Mouse (Mus musculus) small intestine, adult 2 months (tissue): ENCODE data around the gene Iba57. TPM values are rescaled to one million over a fixed set of nuclear protein-coding genes. Genes with fewer than 3 reads are reported as not detected.

Source experiments
- H3K27ac ChIP-seq: fragments of 200-500 bp; 2 replicates; pipeline ENCODE4 v1.5.1; 2012; ENCODE audit warnings: low read depth, low read length, control low read depth, inconsistent platforms; ENCODE audit not compliant: insufficient read depth
- H3K27me3 ChIP-seq: fragments of 200-500 bp; 2 replicates; pipeline ENCODE4 v1.6.1; 2012; ENCODE audit warnings: mild to moderate bottlenecking, moderate library complexity, low read length, inconsistent platforms; ENCODE audit not compliant: control insufficient read depth, insufficient read depth
- H3K36me3 ChIP-seq: fragments of 200-500 bp; 2 replicates; pipeline ENCODE4 v1.6.1; 2012; ENCODE audit warnings: mild to moderate bottlenecking, low read length, control low read depth, inconsistent platforms; ENCODE audit not compliant: control insufficient read depth, insufficient read depth
- H3K4me1 ChIP-seq: fragments of 200-500 bp; 2 replicates; pipeline ENCODE4 v1.6.1; 2012; ENCODE audit warnings: low read length, inconsistent platforms, mixed read lengths; ENCODE audit not compliant: control insufficient read depth, insufficient read depth, insufficient read length
- H3K4me3 ChIP-seq: fragments of 200-500 bp; 2 replicates; pipeline ENCODE4 v1.5.1; 2012; ENCODE audit warnings: low read depth, mild to moderate bottlenecking, control low read depth, inconsistent platforms, low read length, moderate library complexity
- CTCF ChIP-seq: fragments of 200-500 bp; IDR thresholded peaks from 2 replicates; pipeline ENCODE4 v1.5.1; 2012; ENCODE audit warnings: low read depth, mild to moderate bottlenecking, control low read depth, inconsistent platforms, low read length, moderate library complexity, mixed read lengths; ENCODE audit not compliant: insufficient replicate concordance, insufficient read length; ENCODE audit errors: extremely low read depth
- POLR2A ChIP-seq: fragments of 200-500 bp; IDR thresholded peaks from 2 replicates; pipeline ENCODE4 v1.6.1; 2012; ENCODE audit warnings: low read depth, mild to moderate bottlenecking, control low read depth, inconsistent platforms, low read length, moderate library complexity
- WGBS: fragments of 180-500 bp; shearing (Covaris S2); methylation state at CpG from one replicate; pipeline ENCODE4 v1.1.7; 2018; 5-methylcytosine and 5-hydroxymethylcytosine counted together
- polyA plus RNA-seq: library from polyadenylated mRNA; depleted of rRNA; stranded (reverse); fragments of >200 nt; gene quantifications from 2 replicates; pipeline ENCODE4 v1.2.3, GENCODE M21; 2012; rRNA removed

Iba57 gene
- polyA plus RNA-seq, 1 experiment = 8.0 TPM

DNA sequence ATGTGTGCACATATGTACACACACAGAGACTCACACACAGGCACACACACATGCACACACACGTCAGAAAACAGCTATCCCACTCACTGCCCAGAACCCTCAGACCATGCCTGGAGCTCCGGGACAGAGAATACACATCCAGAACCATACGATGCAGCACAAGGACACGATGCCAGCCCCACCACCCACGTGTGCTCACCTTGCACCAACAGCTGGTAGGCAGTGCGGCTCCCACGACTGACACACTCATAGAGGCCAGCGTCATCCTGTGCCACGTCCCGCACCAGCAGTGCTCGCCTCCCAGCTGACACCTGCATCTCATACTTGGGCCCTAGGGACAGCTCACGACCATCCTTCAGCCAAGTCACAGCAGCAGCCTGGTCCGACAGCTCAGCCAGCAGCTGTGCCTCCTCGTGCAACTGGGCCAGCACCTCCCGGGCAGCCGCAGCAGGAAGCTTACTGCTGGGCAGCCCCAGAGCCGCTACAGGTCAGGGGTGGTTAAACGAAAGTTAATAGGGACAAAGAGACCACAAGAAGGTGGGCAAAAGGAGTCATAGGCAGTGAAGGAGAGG lies 32.1 kb downstream of the Iba57 start:
- Histone ChIP-seq H3K36me3 (no peaks in the 10 kb centered on the region), H3K27me3 (peaks cover 23% of the 10 kb centered on the region), H3K4me3 (no peak overlapping the region), H3K4me1 (peaks cover 18% of the 10 kb centered on the region), H3K27ac (no peak overlapping the region)
- 68% methylated on average over 18 of the region's 18 CpGs for WGBS
- no peak for TF ChIP-seq CTCF
- no peak for TF ChIP-seq POLR2A

DNA sequence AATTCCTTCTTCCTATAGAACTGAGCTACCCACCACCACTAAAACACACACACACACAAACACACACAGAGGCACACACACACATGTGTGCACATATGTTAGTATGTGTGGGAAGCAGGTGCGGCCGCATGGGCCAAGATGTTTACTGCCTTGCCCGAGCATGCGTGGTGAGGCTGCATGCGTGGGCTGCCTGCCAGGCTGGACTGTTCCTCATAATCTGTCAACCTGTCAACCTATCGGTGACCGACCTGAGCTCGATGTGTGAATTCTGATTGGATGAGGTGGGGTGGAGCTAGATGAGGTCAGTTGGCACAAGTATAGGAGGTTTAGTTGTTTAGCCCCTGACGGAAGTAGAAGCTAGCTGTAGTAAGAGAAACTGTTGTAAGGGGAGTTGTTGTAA lies 32.8 kb downstream of the Iba57 start:
- Histone ChIP-seq H3K27ac (no peak overlapping the region), H3K4me3 (no peak overlapping the region), H3K36me3 (no peaks in the 10 kb centered on the region), H3K27me3 (peaks cover 17% of the 10 kb centered on the region), H3K4me1 (peaks cover 14% of the 10 kb centered on the region)
- TF ChIP-seq CTCF = no peak
- no peak for TF ChIP-seq POLR2A
- WGBS = 48% methylated on average over 9 of the region's 9 CpGs

DNA sequence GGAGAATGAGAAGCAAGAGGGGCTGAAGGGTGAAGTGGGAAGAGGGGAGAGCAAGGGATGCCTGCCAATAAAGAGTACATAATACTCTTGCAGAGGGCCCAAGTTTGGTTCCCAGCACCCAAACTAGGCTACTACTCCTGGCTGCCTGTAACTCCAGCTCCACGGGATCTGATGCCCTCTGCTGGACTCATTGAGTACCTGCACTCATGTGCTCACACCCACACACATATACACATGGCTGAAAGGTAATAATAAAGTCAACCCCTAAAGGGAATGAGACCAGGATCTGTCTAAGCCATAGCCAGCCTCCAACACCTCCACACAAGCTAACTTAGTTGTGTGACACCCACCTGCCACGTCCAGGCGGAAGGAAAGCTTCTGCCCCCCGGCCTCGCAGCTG lies 57.6 kb downstream of the Iba57 start:
- Histone ChIP-seq H3K4me3 (no peak overlapping the region), H3K27me3 (no peaks in the 10 kb centered on the region), H3K4me1 (no peaks in the 10 kb centered on the region), H3K27ac (no peak overlapping the region), H3K36me3 (no peaks in the 10 kb centered on the region)
- TF ChIP-seq CTCF = no peak
- no peak for TF ChIP-seq POLR2A
- WGBS = 91% methylated on average over 5 of the region's 5 CpGs

Other genes starting within 250 kb of the Iba57 start
- gene Btnl10, start 245.8 kb downstream of the Iba57 start, polyA plus RNA-seq = not detected in 2 replicates
- 87.9 and 160 TPM in 2 replicates for gene Rnf187, start 224.8 kb downstream of the Iba57 start, polyA plus RNA-seq
- gene Hist3h2ba, start 214.8 kb downstream of the Iba57 start, polyA plus RNA-seq = 1.7 and 3.8 TPM in 2 replicates
- 5.2 and 12.1 TPM in 2 replicates for gene Hist3h2a, start 209.1 kb downstream of the Iba57 start, polyA plus RNA-seq
- gene Trim17, start 209.1 kb downstream of the Iba57 start, polyA plus RNA-seq = 0.08 TPM in 1 of 2 replicates, not detected in the other
- 15.4 and 22.6 TPM in 2 replicates for gene Trim11, start 185.6 kb downstream of the Iba57 start, polyA plus RNA-seq
- gene Obscn, start 27.3 kb downstream of the Iba57 start, polyA plus RNA-seq = 0.57 and 1.2 TPM in 2 replicates
- 4.6 TPM in 2 replicates for gene Gjc2, start 19.5 kb upstream of the Iba57 start, polyA plus RNA-seq
- gene Guk1, start 28.5 kb upstream of the Iba57 start, polyA plus RNA-seq = 284 and 285 TPM in 2 replicates
- gene Mrpl55, start 38.7 kb upstream of the Iba57 start, polyA plus RNA-seq = 32.5 and 36.0 TPM in 2 replicates
- gene 2310033P09Rik, start 44.6 kb upstream of the Iba57 start, polyA plus RNA-seq = 7.6 and 16.0 TPM in 2 replicates
- 472 and 885 TPM in 2 replicates for gene Arf1, start 64.5 kb upstream of the Iba57 start, polyA plus RNA-seq
- gene Wnt3a, start 127.0 kb upstream of the Iba57 start, polyA plus RNA-seq = not detected in 2 replicates
- gene Wnt9a, start 143.2 kb upstream of the Iba57 start, polyA plus RNA-seq = 1.1 and 1.2 TPM in 2 replicates
- not detected in 2 replicates for gene Prss38, start 211.9 kb upstream of the Iba57 start, polyA plus RNA-seq